Mouse (Mus musculus) G1E (cell line): ENCODE results near the gene Adtrp. TPM values are rescaled to one million over a fixed set of nuclear protein-coding genes. Genes with fewer than 3 reads are reported as not detected.

Experiments
- ATAC-seq: 2 replicates; pipeline ENCODE4 v1.8.0; 2016; ENCODE audit warnings: mild to moderate bottlenecking; ENCODE audit not compliant: insufficient number of reproducible peaks, poor library complexity, low FRiP score, severe bottlenecking; ENCODE audit errors: extremely low read depth
- DNase-seq: peaks from one replicate; pipeline ENCODE4 v3.0.0; 2012; ENCODE audit warnings: low spot score
- H3K27me3 ChIP-seq: 2 replicates; pipeline ENCODE4 v1.6.1; 2012; ENCODE audit warnings: mild to moderate bottlenecking, low read length, inconsistent platforms; ENCODE audit not compliant: insufficient read depth
- H3K36me3 ChIP-seq: replicated peaks from 2 replicates; pipeline ENCODE3; 2012; ENCODE audit warnings: mild to moderate bottlenecking, inconsistent platforms
- H3K4me1 ChIP-seq: 2 replicates; pipeline ENCODE4 v1.6.1; 2012; ENCODE audit warnings: low read depth, low read length, inconsistent platforms, mixed read lengths; ENCODE audit not compliant: insufficient read depth
- H3K4me3 ChIP-seq: 2 replicates; pipeline ENCODE4 v1.5.1; 2012; ENCODE audit warnings: low read depth, mild to moderate bottlenecking, inconsistent platforms, low read length, moderate library complexity, mixed read lengths
- H3K9me3 ChIP-seq: replicated peaks from 2 replicates; pipeline ENCODE4 v1.6.1; 2012; ENCODE audit warnings: inconsistent platforms
- CTCF ChIP-seq: IDR thresholded peaks from 2 replicates; pipeline ENCODE4 v1.5.1; 2012; ENCODE audit warnings: low read depth, low read length, inconsistent platforms, mixed read lengths
- GATA1 ChIP-seq: IDR thresholded peaks from 2 replicates; pipeline ENCODE4 v1.6.1; 2012; ENCODE audit warnings: borderline replicate concordance, low read length, inconsistent platforms, mixed read lengths
- GATA2 ChIP-seq: IDR thresholded peaks from 2 replicates; pipeline ENCODE4 v1.6.1; 2012; ENCODE audit warnings: low read depth, low read length, inconsistent platforms, borderline replicate concordance
- POLR2AphosphoS5 ChIP-seq: IDR thresholded peaks from 2 replicates; pipeline ENCODE4 v1.6.1; 2012; ENCODE audit warnings: low read depth, low read length, inconsistent platforms; ENCODE audit not compliant: insufficient replicate concordance
- TAL1 ChIP-seq: conservative IDR thresholded peaks from 2 replicates; pipeline ENCODE4 v1.6.1; 2012; ENCODE audit warnings: low read depth, low read length, inconsistent platforms, mixed read lengths
- polyA plus RNA-seq: library from polyadenylated mRNA; stranded (reverse); fragments of >175 nt; gene quantifications from 2 replicates; pipeline ENCODE4 v1.2.3, GENCODE M21; 2012
- total RNA-seq, 2 experiments: library from RNA; stranded (forward) in 1 of 2; stranded (reverse) in 1 of 2; fragments of 200-1000 nt in 1 of 2; fragments of >200 nt in 1 of 2; fragmentation: Nextera tagmentation in 1 of 2; gene quantifications; 2 replicates each; pipeline ENCODE4 v1.2.3; 2014 to 2017

Adtrp gene
- total and polyA plus RNA-seq, 3 experiments, result not detected

DNA sequence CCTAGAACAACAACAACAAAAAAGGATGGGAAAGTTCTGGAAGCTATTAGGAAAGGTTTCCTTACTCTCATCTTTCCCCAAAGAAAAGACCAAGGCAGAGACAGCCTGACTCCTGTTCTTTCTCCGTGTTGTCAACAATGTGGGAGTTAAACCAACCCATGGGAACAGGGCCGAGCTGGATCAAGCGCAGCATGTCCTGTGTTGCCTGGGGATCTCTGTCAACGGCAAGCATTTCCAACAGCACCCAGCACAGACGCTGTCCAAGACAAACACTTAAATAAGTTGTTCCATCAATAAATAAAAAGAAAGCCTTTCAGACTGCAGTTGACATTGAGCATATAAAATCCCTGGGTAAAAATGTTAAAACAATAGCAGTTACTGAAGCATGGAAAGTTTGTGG is 17.6 kb upstream of the Adtrp start:
- H3K4me1 ChIP-seq, result no peaks in the 10 kb centered on the region
- DNase-seq (no peak), ATAC-seq (no peak)
- no peaks in the 10 kb centered on the region for H3K27me3 ChIP-seq
- H3K36me3 ChIP-seq, result no peaks in the 10 kb centered on the region
- no peaks in the 10 kb centered on the region for H3K9me3 ChIP-seq
- no peak overlapping the region for H3K4me3 ChIP-seq
- TF ChIP-seq GATA2 (no peak), TAL1 (no peak), POLR2AphosphoS5 (no peak), CTCF (no peak), GATA1 (no peak)

DNA sequence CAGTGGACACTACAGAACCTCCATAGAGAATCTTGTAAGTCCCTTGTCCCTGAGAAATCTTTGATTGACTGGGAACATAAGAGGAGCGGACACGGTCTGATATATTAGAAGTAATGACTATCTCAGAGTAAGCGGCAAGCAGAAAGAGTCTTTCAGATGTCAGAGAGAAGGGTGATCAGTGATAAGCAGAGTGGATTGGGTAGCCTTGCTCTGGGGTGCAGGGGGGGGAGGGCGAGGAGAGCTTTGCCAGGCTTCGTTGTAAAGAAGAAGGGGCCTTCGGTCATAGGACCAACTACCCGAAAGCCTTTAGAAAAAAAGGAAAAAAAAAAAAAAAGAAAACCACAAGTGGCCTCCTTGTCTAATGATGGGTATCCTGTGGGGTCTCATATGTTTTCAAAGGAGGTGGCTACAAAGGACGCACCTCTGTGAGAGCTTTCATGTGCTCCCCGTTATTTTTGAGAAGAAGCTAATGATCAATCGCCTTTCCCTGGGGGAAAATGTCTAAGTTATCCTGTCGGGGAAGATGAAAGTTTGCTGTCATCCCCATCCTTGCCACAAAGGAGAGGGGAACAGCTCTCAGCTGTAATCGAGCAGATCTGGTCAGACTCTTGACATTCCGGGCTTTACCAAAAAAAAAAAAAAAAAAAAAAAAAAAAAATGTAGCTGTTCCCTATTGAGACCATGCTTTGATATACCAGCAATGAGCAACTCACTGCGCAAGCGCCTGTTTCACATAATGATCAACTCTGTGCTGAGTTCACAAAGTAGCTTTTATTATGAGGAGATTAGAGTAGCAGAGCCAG is 13.3 kb upstream of the Adtrp start:
- Histone ChIP-seq H3K4me3 (no peak overlapping the region), H3K9me3 (no peaks in the 10 kb centered on the region), H3K4me1 (no peaks in the 10 kb centered on the region), H3K36me3 (no peaks in the 10 kb centered on the region), H3K27me3 (no peaks in the 10 kb centered on the region)
- DNase-seq (no peak), ATAC-seq (no peak)
- TF ChIP-seq GATA2 (no peak), CTCF (no peak)

DNA sequence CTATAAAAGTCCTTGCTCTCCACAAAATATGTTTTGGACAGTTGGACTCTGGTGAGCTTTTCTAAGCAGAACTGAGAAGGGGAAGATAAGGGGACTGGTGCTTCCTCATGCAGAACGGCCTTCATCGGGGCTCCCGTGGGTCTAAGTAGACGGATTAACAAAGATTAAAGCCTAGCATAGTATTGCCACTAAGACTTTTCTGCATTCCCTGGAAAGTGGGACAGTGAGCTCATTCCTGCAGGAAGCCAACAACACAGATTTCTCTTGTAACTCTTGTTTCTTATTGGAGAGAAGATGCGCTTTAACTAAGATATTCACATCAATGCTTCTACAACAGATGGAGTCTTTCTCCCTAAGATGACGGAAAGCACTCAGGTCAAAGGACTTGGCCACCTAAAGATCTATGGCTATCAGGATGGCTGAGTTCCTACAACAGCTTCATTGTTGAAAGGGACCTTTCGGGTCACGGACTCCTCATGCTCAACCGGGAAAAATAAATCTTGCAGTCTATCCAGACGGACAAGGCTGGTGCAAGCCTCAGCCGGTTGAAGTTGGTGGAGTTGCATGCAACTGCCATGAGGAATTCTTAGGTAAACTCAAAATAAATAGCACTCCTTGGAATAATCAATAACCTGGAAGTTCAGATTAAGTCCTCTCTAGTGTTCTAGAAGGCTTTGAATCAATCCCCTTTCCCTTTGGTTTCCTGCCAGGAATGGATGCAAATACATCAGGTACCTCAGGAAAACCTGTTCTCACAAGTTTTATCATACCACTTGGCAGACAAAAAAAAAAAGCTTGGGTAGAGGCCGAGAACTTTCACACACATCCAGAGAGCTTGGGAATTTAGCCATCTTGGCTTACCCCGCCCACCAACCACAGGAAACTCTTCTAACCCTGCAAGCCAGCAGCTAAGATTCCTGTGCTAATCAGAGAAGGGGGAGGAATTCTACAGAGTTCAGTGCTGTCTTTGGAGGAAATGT is 8.0 kb upstream of the Adtrp start:
- H3K4me3 ChIP-seq, result no peak overlapping the region
- H3K9me3 ChIP-seq, result no peaks in the 10 kb centered on the region
- no peak for DNase-seq
- H3K4me1 ChIP-seq, result no peaks in the 10 kb centered on the region
- no peaks in the 10 kb centered on the region for H3K27me3 ChIP-seq
- no peaks in the 10 kb centered on the region for H3K36me3 ChIP-seq
- no peak for TF ChIP-seq POLR2AphosphoS5
- no peak for TF ChIP-seq CTCF
- no peak for TF ChIP-seq TAL1
- no peak for ATAC-seq

DNA sequence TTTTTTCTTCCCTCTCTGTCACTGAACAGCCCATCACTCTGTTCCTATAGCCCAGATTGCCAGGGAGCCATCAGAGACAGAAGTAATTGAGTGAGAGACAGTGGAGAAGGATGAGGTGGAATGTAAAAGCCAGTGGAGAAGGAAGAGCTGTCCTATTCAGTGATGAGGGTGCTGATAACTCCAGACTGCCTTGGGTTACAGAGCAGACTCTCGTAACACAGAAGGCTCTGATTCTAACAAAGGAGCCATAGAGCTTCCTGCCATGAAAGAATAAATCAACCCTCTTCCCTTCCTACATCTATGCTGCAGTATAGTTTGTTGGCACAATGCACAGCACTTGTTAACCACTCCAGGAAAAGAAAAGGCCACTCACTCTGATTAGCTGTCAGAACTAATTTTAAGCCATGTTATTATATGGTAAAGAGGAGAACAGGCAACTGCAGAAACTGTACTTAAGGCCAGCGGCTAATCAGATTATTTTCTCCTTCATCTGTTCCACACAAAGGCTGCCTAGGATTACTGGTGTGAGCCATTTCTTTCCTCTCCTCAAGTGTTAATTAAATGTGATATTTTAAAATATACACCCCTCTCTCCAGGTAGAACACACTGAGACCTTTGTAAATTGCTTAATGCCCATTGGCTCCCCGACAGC is 3.4 kb upstream of the Adtrp start:
- Histone ChIP-seq H3K4me3 (no peak overlapping the region), H3K4me1 (no peaks in the 10 kb centered on the region), H3K9me3 (no peaks in the 10 kb centered on the region), H3K27me3 (no peaks in the 10 kb centered on the region), H3K36me3 (no peaks in the 10 kb centered on the region)
- no peak for TF ChIP-seq CTCF
- no peak for TF ChIP-seq POLR2AphosphoS5
- no peak for TF ChIP-seq GATA2
- TF ChIP-seq GATA1, result no peak
- TF ChIP-seq TAL1, result no peak
- ATAC-seq (no peak), DNase-seq (no peak)

DNA sequence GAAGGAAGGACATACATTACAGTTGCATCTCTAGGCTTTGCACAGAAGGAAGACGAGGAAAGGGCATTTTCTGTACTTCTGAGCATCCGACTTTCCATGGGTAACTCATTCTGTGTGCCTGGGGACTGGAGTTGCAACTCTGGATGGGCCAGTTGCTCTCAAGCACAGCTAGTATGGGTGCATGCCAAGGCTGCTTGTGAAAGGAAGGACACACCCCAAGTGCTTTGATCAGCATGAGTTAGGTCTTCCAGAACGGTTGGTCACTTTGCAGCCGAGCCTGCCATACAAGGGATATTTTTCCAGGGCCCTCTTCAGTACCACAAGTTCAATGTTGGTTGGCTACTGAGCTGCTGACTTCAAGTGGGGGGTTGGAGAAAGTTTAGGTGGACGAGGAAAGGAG is 968 bp downstream of the Adtrp start:
- no peak overlapping the region for H3K4me3 ChIP-seq
- TF ChIP-seq TAL1, result no peak
- no peak for TF ChIP-seq CTCF
- no peak for TF ChIP-seq GATA2
- TF ChIP-seq GATA1, result no peak
- no peak for TF ChIP-seq POLR2AphosphoS5
- no peaks in the 10 kb centered on the region for H3K36me3 ChIP-seq
- no peaks in the 10 kb centered on the region for H3K4me1 ChIP-seq
- DNase-seq (no peak), ATAC-seq (no peak)
- H3K27me3 ChIP-seq, result no peaks in the 10 kb centered on the region
- H3K9me3 ChIP-seq, result no peaks in the 10 kb centered on the region

DNA sequence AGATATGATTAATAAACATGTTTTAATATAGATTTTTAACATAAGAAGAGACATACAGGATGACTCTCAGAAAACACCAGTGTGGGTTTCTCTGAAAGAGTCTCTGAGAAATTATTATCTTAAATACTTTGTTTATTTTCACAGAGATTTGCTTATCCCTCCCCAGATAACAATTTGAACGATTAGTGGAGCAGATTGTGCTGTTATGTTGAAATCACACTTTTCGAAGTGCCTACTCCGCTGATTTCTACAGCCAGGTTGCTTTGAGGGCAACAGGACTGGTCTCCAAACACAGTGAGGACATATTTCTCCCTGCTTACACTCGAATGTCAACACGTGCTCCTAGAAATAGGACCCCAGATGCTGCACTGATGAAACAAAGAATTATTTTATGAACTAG is 2.5 kb downstream of the Adtrp start:
- TF ChIP-seq TAL1, result no peak
- no peak for TF ChIP-seq POLR2AphosphoS5
- TF ChIP-seq CTCF, result no peak
- TF ChIP-seq GATA1, result no peak
- TF ChIP-seq GATA2, result no peak
- DNase-seq (no peak), ATAC-seq (no peak)
- H3K4me1 ChIP-seq, result no peaks in the 10 kb centered on the region
- no peaks in the 10 kb centered on the region for H3K36me3 ChIP-seq
- no peaks in the 10 kb centered on the region for H3K9me3 ChIP-seq
- H3K4me3 ChIP-seq, result no peak overlapping the region
- H3K27me3 ChIP-seq, result peaks cover 3% of the 10 kb centered on the region; the same call in 1 of the 2 replicates
